Mouse (Mus musculus) neural tube, embryonic 12.5 days (tissue): ENCODE data around the gene Mettl21c. TPM values are rescaled to one million over a fixed set of nuclear protein-coding genes. Genes with fewer than 3 reads are reported as not detected.
"Not testable (repeated sequence)": the region's sequence is repeated elsewhere in the genome, so short reads cannot be mapped to it uniquely, and the experiment has no call there.

Experiments
- ATAC-seq: fragments of 200-750 bp; cut with Nextera tagmentation; 2 replicates; pipeline ENCODE4 v1.8.0; 2017; ENCODE audit warnings: low read depth, mild to moderate bottlenecking, moderate TSS enrichment, moderate library complexity; ENCODE audit not compliant: low FRiP score
- H3K27ac ChIP-seq: fragments of 300-500 bp; sonication (generic); 2 replicates; pipeline ENCODE4 v1.5.1; 2016
- H3K27me3 ChIP-seq: fragments of 300-500 bp; sonication (generic); replicated peaks from 2 replicates; pipeline ENCODE4 v1.6.1; 2016; ENCODE audit warnings: mild to moderate bottlenecking
- H3K36me3 ChIP-seq: fragments of 300-500 bp; sonication (generic); 2 replicates; pipeline ENCODE4 v1.6.1; 2016; ENCODE audit warnings: mild to moderate bottlenecking
- H3K4me1 ChIP-seq: fragments of 300-500 bp; sonication (generic); 2 replicates; pipeline ENCODE4 v1.6.1; 2016
- H3K4me2 ChIP-seq: fragments of 300-500 bp; sonication (generic); replicated peaks from 2 replicates; pipeline ENCODE4 v1.6.1; 2016; ENCODE audit warnings: mild to moderate bottlenecking
- H3K4me3 ChIP-seq: fragments of 300-500 bp; sonication (generic); 2 replicates; pipeline ENCODE4 v1.5.1; 2016
- H3K9ac ChIP-seq: fragments of 300-500 bp; sonication (generic); 2 replicates; pipeline ENCODE4 v1.6.1; 2016; ENCODE audit warnings: mild to moderate bottlenecking
- H3K9me3 ChIP-seq: fragments of 300-500 bp; sonication (generic); 2 replicates; pipeline ENCODE4 v1.6.1; 2016; ENCODE audit warnings: mild to moderate bottlenecking
- WGBS: fragments of 180-500 bp; shearing (Covaris S2); methylation state at CpG from one replicate; pipeline ENCODE4 v1.1.7; 2016; 5-methylcytosine and 5-hydroxymethylcytosine counted together
- polyA plus RNA-seq: library from polyadenylated mRNA; unstranded; fragments of >200 nt; fragmentation: Nextera tagmentation; extraction: Ambion mirVana; gene quantifications from 2 replicates; pipeline ENCODE4 v1.2.1, GENCODE M21; 2016

The Mettl21c gene
- 0.43 and 0.66 TPM in 2 replicates for polyA plus RNA-seq

DNA sequence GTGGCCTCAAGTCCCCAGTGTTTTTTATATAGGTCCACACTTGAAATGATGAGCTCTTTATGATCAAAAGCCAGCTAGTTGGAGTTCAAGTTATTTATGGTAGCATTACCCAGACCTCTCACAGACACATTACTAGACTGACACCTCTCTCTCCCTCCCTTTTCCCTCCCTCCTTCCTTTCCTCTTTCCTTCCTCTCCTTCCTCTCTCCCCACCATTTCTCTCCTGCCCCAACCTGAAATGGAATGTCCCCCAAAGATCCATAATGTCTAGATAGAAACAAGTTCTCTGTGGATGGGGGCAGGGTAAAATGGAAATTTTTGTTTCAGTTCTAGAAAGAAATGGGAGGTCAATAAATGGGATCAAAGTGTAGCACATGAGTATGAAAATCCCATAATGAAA is at the start of gene Mettl21c:
Gene Mettl21c, minus strand, starts transcription at position 101 of the 400 bp plus-strand sequence.
- Histone ChIP-seq H3K9me3 (no peaks in the 10 kb centered on the region), H3K4me2 (no peak within 1 kb of the TSS), H3K36me3 (no peaks in the 10 kb centered on the region), H3K4me1 (no peaks in the 10 kb centered on the region), H3K4me3 (no peak within 1 kb of the TSS), H3K27ac (no peak within 1 kb of the TSS), H3K27me3 (no peaks in the 10 kb centered on the region), H3K9ac (no peak within 1 kb of the TSS)
- no peak for ATAC-seq

DNA sequence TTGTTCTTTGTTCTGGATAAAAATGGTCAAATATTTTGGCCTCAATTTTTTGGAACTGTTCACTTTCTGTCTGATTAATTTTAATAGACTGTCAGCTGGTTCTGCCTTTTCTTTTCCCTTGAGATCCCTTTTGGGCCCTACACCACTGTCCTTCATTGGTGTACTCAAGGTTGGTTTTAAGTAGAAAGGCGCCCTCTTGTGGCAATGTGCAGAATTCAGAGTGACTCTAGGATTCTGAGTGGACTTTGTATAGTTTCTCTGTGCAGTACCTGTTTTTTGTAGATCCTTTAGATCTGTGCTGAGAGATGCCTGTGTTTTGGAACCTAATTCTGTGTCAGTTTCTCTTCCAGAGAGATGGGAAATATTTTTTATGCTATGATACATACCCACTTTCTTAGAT is 44.8 kb upstream of the Mettl21c start:
- Histone ChIP-seq H3K9ac (no peak overlapping the region), H3K27ac (no peak overlapping the region), H3K36me3 (no peaks in the 10 kb centered on the region), H3K4me3 (no peak overlapping the region), H3K27me3 (no peaks in the 10 kb centered on the region), H3K4me2 (no peak overlapping the region), H3K9me3 (no peaks in the 10 kb centered on the region), H3K4me1 (no peaks in the 10 kb centered on the region)
- ATAC-seq, result no peak
- 0% methylated on average over 1 of the region's 1 CpGs for WGBS

DNA sequence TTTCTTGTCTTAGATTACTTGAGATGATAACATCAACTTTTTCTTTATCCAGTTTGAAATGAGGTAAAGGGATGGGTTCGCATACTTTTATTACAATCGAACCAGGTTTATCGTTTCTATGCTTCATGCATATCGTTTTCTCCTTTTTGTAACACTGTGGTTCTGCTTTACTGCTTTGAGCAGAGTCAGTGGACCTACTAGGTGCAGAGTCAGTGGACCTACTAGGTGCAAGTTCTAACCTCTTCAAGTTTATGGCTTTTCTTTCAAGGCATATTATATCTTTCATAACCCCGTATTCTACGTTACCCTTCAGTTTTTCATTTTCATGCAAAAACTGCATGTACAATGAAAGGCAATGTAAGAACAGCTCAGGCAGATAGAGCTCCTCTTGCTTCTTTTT is 43.6 kb upstream of the Mettl21c start:
- Histone ChIP-seq H3K36me3 (no peaks in the 10 kb centered on the region), H3K4me2 (no peak overlapping the region), H3K9me3 (no peaks in the 10 kb centered on the region), H3K27me3 (no peaks in the 10 kb centered on the region), H3K9ac (no peak overlapping the region), H3K27ac (no peak overlapping the region), H3K4me3 (no peak overlapping the region), H3K4me1 (no peaks in the 10 kb centered on the region)
- ATAC-seq, result no peak
- 94% methylated on average over 6 of the region's 6 CpGs for WGBS

DNA sequence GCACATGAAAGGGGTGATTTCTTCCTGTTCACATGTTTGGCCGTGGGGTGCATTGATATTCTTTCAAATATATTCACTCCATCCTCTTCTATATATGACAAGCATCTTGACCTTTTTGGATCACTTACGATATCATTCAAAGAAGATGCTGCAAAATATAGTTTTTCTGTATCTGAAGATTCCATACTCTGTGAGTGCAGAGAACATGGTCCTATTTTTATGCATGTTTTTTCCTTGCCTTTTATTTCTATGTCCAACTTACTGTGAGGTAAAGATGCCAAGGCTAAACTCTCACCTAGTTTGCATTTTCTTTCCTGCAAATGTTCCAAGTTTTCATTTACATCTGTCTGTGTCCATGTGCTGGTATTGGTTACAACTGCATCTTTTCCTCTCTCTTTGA is 42.0 kb upstream of the Mettl21c start, which contains the start of gene Gm8251:
Gene Gm8251, minus strand, starts transcription at position 101 of the 400 bp plus-strand sequence.
- no peaks in the 10 kb centered on the region for H3K27me3 ChIP-seq
- no peaks in the 10 kb centered on the region for H3K4me1 ChIP-seq
- no peak within 1 kb of the TSS for H3K4me3 ChIP-seq
- no peak for ATAC-seq
- H3K27ac ChIP-seq, result no peak within 1 kb of the TSS
- H3K4me2 ChIP-seq, result no peak within 1 kb of the TSS
- H3K36me3 ChIP-seq, result no peaks in the 10 kb centered on the region
- H3K9me3 ChIP-seq, result no peaks in the 10 kb centered on the region
- 90% methylated on average over 2 of the region's 2 CpGs for WGBS
- H3K9ac ChIP-seq, result no peak within 1 kb of the TSS

DNA sequence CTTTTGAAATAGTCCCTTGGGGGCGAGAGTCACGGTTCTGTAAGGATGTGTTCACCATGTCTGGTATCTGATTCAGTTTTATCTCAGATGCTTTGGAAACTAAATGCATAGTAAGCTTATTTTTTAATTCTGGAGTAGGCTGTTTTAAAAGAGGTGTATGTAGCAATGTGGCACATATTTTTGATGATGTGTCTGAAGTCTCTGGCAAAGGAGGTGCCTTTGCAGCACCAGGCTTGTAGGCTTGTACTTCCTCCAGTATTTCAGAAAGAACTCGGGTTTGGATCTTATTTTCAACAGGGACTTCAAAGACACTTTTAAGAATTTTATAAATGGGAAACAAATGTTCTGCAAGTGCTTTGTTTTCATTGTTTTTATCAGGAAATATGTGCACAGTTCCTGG is 38.0 kb upstream of the Mettl21c start:
- Histone ChIP-seq H3K36me3 (no peaks in the 10 kb centered on the region), H3K4me3 (no peak overlapping the region), H3K9ac (no peak overlapping the region), H3K27ac (no peak overlapping the region), H3K9me3 (no peaks in the 10 kb centered on the region), H3K27me3 (no peaks in the 10 kb centered on the region), H3K4me1 (no peaks in the 10 kb centered on the region), H3K4me2 (no peak overlapping the region)
- 89% methylated on average over 3 of the region's 3 CpGs for WGBS
- no peak for ATAC-seq

DNA sequence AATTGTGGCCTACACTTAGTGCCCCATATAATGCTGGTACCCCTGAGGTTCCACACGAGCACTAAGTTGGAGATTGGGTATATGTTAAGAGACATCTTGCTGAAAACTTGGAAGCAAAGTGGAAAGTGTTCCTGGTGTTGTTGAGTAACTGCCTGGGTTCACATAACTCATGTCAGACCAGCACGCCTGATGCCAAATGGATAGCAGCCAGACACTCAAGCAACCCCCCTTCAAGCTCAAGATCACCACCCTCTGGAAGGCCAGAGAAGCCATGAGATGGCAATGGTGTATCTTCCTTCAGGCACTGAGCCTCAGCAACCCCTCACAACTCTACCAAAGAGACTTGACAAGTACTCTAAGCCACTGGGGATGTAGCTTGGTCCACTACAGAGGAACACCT is 26.7 kb upstream of the Mettl21c start:
- no peaks in the 10 kb centered on the region for H3K9me3 ChIP-seq
- H3K4me1 ChIP-seq, result peaks cover 3% of the 10 kb centered on the region; the same call in 1 of the 2 replicates
- H3K36me3 ChIP-seq, result no peaks in the 10 kb centered on the region
- H3K27me3 ChIP-seq, result no peaks in the 10 kb centered on the region
- no peak overlapping the region for H3K4me2 ChIP-seq
- WGBS, result 89% methylated on average over 2 of the region's 2 CpGs
- no peak overlapping the region for H3K27ac ChIP-seq
- no peak overlapping the region for H3K4me3 ChIP-seq
- no peak overlapping the region for H3K9ac ChIP-seq
- ATAC-seq, result no peak

DNA sequence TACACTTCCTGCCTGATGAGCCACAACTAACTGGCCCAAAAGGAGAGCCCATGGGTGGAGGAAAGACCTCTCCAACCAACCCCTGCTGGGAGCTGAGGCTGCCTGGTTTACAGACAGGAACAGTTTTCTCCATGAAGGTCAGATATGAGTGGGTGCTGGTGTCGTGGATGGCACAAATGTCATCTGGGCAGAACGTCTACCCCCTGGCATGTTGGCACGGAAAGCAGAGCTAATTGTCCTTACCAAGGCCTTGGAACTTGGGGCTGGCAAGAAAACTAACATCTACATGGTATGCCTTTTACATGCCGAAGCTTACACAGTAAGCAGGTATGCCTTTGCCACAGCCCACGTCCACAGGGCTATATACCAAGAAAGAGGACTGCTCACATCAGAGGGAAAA is 25.9 kb upstream of the Mettl21c start:
- not testable (repeated sequence) for H3K4me2 ChIP-seq, H3K36me3 ChIP-seq, H3K27ac ChIP-seq, H3K9me3 ChIP-seq, H3K27me3 ChIP-seq, H3K4me1 ChIP-seq, H3K4me3 ChIP-seq, ATAC-seq, H3K9ac ChIP-seq
- 87% methylated on average over 5 of the region's 5 CpGs for WGBS

DNA sequence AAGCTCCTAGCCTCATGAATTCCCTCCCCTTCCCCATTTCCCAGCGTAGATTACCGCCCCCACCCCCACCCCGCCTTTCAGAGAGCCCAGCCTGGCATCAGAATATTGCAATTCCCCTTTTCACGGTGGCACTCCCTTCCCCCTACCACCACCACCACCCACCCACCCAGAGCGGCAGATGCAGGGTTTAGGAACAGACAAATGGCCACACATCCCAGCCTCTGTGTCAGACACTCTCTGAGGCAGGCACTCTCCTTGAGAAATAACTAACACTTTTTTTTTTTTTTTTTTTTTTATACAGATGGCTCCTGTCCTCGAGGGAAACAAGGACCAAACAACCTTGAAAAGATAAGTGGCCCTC is 22.7 kb upstream of the Mettl21c start:
- Histone ChIP-seq H3K4me3 (peak overlapping the region; percentile 25), H3K4me1 (peaks cover 3% of the 10 kb centered on the region; the same call in 1 of the 2 replicates), H3K9me3 (no peaks in the 10 kb centered on the region), H3K36me3 (no peaks in the 10 kb centered on the region), H3K9ac (peak overlapping the region; percentile 46), H3K27ac (no peak overlapping the region), H3K4me2 (peak overlapping the region; percentile 59), H3K27me3 (no peaks in the 10 kb centered on the region)
- ATAC-seq, result peak; percentile 65; the same call in 1 of the 2 replicates
- WGBS, result 2% methylated on average over 6 of the region's 6 CpGs

DNA sequence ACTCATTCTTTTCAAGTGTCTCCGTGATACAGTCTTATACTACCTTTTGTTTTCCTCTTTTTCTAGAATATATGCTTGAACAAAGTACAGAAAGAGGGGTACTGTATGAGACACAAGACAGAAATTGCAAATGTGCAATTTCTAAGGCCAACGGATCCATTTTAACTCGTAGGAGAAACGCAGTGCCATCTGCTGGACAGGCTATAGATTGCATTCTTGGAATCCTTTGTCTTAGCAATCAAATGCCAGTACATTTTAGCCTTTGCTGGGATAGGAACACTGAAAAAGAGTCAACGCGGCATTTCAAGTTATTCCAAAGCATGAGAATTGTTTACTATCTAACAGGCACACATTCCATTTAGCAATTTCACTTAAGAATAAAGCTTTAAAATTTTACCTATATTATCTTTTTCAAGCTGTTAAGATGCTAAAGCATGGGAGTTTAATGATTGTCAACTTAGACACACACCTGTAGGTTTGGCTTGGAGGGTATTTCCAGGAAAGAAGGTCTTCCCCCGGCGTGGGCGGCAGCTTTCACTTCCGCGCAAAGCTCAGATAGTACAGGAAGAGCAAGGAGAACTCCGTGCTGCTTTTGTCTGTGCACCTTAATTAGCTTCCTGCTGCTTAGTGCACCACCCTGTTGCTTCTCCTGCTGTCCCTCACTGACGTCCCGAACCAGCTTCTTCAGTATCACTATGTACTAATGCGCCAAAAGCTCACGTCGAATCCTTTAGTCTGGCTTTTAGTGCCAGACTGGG is 22.1 kb upstream of the Mettl21c start:
- Histone ChIP-seq H3K27ac (no peak overlapping the region), H3K9ac (peak overlapping the region; percentile 46), H3K4me2 (peak overlapping the region; percentile 59), H3K36me3 (no peaks in the 10 kb centered on the region), H3K4me1 (peaks cover 3% of the 10 kb centered on the region; the same call in 1 of the 2 replicates), H3K27me3 (no peaks in the 10 kb centered on the region), H3K4me3 (peak overlapping the region; percentile 25), H3K9me3 (no peaks in the 10 kb centered on the region)
- 2% methylated on average over 17 of the region's 17 CpGs for WGBS
- peak; percentile 81 for ATAC-seq

DNA sequence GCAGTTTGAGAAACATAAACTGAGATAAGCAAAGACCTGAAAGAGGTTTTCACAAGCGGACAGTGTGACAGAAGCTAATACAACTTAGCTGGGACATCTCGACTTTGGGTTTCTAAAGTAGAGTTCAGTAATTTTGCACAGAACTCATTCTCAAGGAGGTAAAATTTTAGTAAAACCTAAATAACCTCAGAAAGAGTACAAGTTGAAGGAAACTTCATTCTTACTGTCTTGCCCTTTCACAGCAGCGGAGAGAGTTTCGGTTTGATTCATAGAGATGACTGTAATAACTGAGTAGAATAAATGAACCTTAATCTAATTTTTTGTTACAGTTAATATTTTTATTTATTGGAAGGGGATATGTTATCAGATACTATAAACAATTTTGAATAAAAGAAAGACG is 13.1 kb upstream of the Mettl21c start:
- Histone ChIP-seq H3K27ac (no peak overlapping the region), H3K4me2 (no peak overlapping the region), H3K4me1 (no peaks in the 10 kb centered on the region), H3K9me3 (no peaks in the 10 kb centered on the region), H3K36me3 (no peaks in the 10 kb centered on the region), H3K9ac (no peak overlapping the region), H3K4me3 (no peak overlapping the region), H3K27me3 (no peaks in the 10 kb centered on the region)
- no peak for ATAC-seq
- 92% methylated on average over 5 of the region's 5 CpGs for WGBS

DNA sequence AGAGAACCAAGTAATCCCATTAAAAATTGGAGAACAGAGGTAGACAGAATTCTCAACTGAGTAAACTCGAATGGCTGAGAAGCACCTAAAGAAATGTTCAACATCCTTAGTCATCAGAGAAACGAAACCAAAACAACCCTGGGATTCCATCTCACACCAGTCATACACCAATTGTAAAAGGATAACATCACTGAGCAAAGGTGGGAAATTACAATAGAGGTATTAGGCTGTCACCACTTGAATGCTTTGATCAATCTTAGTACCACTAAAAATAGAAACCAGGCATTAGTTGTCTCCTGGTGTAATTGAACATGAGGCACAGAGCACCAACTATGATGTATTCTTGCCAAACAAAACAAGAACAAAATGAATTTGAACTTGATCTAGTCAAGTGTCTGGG is 12.4 kb upstream of the Mettl21c start:
- no peak for ATAC-seq

DNA sequence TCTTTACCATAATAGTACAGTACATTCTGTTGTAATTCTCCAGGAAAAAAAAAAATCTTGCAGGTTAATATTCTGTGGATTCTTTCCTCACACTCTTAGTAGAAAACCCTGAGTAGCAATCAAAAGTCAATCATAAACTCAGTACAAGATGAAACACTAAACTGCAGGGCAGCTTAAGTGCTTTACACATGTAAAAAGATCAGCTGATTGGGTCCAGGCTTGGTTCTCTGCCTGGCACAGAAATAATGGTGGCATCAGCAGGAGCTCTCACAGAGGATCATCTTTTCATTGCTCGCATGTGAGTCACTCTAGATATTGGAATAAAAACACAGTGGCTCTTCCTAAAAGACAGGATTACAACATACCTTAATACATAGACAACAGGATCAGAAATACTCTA is 7.8 kb upstream of the Mettl21c start:
- H3K36me3 ChIP-seq, result no peaks in the 10 kb centered on the region
- 97% methylated on average over 1 of the region's 1 CpGs for WGBS
- H3K27me3 ChIP-seq, result no peaks in the 10 kb centered on the region
- no peak overlapping the region for H3K4me2 ChIP-seq
- ATAC-seq, result no peak
- H3K9me3 ChIP-seq, result no peaks in the 10 kb centered on the region
- H3K27ac ChIP-seq, result no peak overlapping the region
- H3K9ac ChIP-seq, result no peak overlapping the region
- no peak overlapping the region for H3K4me3 ChIP-seq
- no peaks in the 10 kb centered on the region for H3K4me1 ChIP-seq

More for the DNA sequence above, 12.4 kb upstream of the Mettl21c start:
- no peak overlapping the region for H3K4me3 ChIP-seq
- no peak overlapping the region for H3K9ac ChIP-seq
- H3K27ac ChIP-seq, result no peak overlapping the region
- H3K9me3 ChIP-seq, result no peaks in the 10 kb centered on the region
- H3K36me3 ChIP-seq, result no peaks in the 10 kb centered on the region
- no peaks in the 10 kb centered on the region for H3K4me1 ChIP-seq
- no peak overlapping the region for H3K4me2 ChIP-seq
- H3K27me3 ChIP-seq, result no peaks in the 10 kb centered on the region
- WGBS, result 68% methylated on average over 2 of the region's 2 CpGs

DNA sequence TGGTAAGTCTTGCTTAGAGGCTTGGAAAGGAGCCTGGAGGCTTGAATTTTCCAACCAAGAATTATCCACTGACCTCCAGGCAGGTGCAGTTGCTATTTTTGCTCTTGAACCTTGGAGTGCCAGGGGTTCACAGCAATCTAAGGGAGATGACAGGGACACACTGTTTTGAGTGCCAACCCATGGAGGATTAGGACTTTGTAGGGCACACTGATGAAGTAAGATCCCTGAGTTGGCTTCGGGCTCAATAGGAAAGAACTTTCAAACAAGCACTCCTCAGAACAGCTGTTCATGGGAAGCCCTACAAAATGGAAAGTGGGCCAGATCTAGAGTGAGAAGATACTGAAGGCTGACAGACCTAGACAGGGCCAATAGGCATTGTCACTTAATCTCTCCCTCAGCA is 2.8 kb upstream of the Mettl21c start:
- no peak overlapping the region for H3K4me2 ChIP-seq
- H3K4me1 ChIP-seq, result no peaks in the 10 kb centered on the region
- no peaks in the 10 kb centered on the region for H3K9me3 ChIP-seq
- H3K36me3 ChIP-seq, result no peaks in the 10 kb centered on the region
- no peak for ATAC-seq
- no peak overlapping the region for H3K27ac ChIP-seq
- WGBS, result 94% methylated on average over 1 of the region's 1 CpGs
- no peaks in the 10 kb centered on the region for H3K27me3 ChIP-seq
- H3K9ac ChIP-seq, result no peak overlapping the region
- no peak overlapping the region for H3K4me3 ChIP-seq
